Comparison of ENCODE assay signal across 8 mouse cellular contexts in genomic region chr8:95099009-95099408, GRCm38 (mm10). TPM values are rescaled to one million over a fixed set of nuclear protein-coding genes. Genes with fewer than 3 reads are reported as not detected.
DNase-seq lines count a peak whose midpoint lies in the region; ATAC-seq and TF ChIP-seq lines count a peak whose summit lies in the region.
"Had no signal": no experiment of that assay in that cellular context is flagged by ENCODE, and none has a peak within 500 bp of the region (broad histone marks: within the 10 kb centered on the region; RNA-seq: fewer than 3 reads in every experiment).

No protein-coding gene starts in this region.

- 31% methylated on average over 5 of the region's 5 CpGs for WGBS in forebrain, embryonic 13.5 days
- WGBS in hindbrain, embryonic 10.5 days = 33% methylated on average over 5 of the region's 5 CpGs

- H3K36me3 ChIP-seq in MEL (ENCODE audit: control insufficient read depth in 1 of 2, insufficient read depth in 2 of 2, low read length in 2 of 2) = no peaks in the 10 kb centered on the region
- H3K36me3 ChIP-seq in forebrain, embryonic 13.5 days (ENCODE audit: poor library complexity, severe bottlenecking) = peaks cover 84% of the 10 kb centered on the region
- peaks cover 81% of the 10 kb centered on the region for H3K36me3 ChIP-seq in hindbrain, embryonic 10.5 days

- H3K79me2 ChIP-seq in MEL (ENCODE audit: control insufficient read depth, insufficient read depth, low read length, poor library complexity) = no peaks in the 10 kb centered on the region

- no peak overlapping the region for H3K9ac ChIP-seq in MEL (ENCODE audit: control insufficient read depth, low read depth, low read length, poor library complexity, severe bottlenecking)
- H3K9ac ChIP-seq in forebrain, embryonic 13.5 days = no peak overlapping the region

- peak; percentile 86 to 95 (median 88) for TF ChIP-seq CTCF in MEL (IDR thresholded peaks at IDR 0.05 in 2 of 3, conservative IDR thresholded peaks at IDR 0.05 in 1 of 3; ENCODE audit: control insufficient read depth in 1 of 3, insufficient read depth in 1 of 3, low read depth in 2 of 3, low read length in 3 of 3, poor library complexity in 1 of 3, severe bottlenecking in 1 of 3)

- TF ChIP-seq POLR2A in MEL (IDR thresholded peaks at IDR 0.05; ENCODE audit: control insufficient read depth in 1 of 2, insufficient read depth in 1 of 2, low read depth in 1 of 2, low read length in 2 of 2, poor library complexity in 1 of 2) = no peak

- no peaks in the 10 kb centered on the region for H3K9me3 ChIP-seq in MEL (replicated peaks; ENCODE audit: insufficient read depth, low read length)
- H3K9me3 ChIP-seq in forebrain, embryonic 13.5 days (replicated peaks) = no peaks in the 10 kb centered on the region
- no peaks in the 10 kb centered on the region for H3K9me3 ChIP-seq in hindbrain, embryonic 10.5 days

- TF ChIP-seq EP300 in MEL (IDR thresholded peaks at IDR 0.05; ENCODE audit: low read depth in 1 of 2, low read length in 2 of 2) = no peak

- H3K27ac ChIP-seq in MEL (ENCODE audit: control insufficient read depth, low read depth, low read length) = no peak overlapping the region
- no peak overlapping the region for H3K27ac ChIP-seq in forebrain, embryonic 13.5 days
- H3K27ac ChIP-seq in hindbrain, embryonic 10.5 days = no peak overlapping the region

- H3K27me3 ChIP-seq in MEL (ENCODE audit: control insufficient read depth in 1 of 2, insufficient read depth in 2 of 2, low read length in 2 of 2) = no peaks in the 10 kb centered on the region
- H3K27me3 ChIP-seq in forebrain, embryonic 13.5 days = no peaks in the 10 kb centered on the region
- no peaks in the 10 kb centered on the region for H3K27me3 ChIP-seq in hindbrain, embryonic 10.5 days (ENCODE audit: insufficient read depth, poor library complexity, severe bottlenecking)

- no peaks in the 10 kb centered on the region for H3K4me1 ChIP-seq in MEL (ENCODE audit: control insufficient read depth in 1 of 2, insufficient read depth in 2 of 2, low read length in 2 of 2)
- no peaks in the 10 kb centered on the region for H3K4me1 ChIP-seq in forebrain, embryonic 13.5 days
- no peaks in the 10 kb centered on the region for H3K4me1 ChIP-seq in hindbrain, embryonic 10.5 days (replicated peaks)

- H3K4me3 ChIP-seq in MEL (ENCODE audit: control insufficient read depth in 1 of 2, insufficient read depth in 1 of 2, low read depth in 2 of 2, low read length in 2 of 2) = no peak overlapping the region
- no peak overlapping the region for H3K4me3 ChIP-seq in forebrain, embryonic 13.5 days
- no peak overlapping the region for H3K4me3 ChIP-seq in hindbrain, embryonic 10.5 days

- ATAC-seq in forebrain, embryonic 13.5 days = peak; percentile 54
- peak; percentile 90 for ATAC-seq in megakaryocyte progenitor cell, adult 5-6 weeks (replicated peaks; ENCODE audit: poor library complexity)

- peak; percentile 75 for TF ChIP-seq RAD21 in MEL (IDR thresholded peaks at IDR 0.05; ENCODE audit: low read depth, low read length)

- H3K4me2 ChIP-seq in forebrain, embryonic 13.5 days = no peak overlapping the region

- peak; percentile 54 for DNase-seq in MEL (ENCODE audit: low read depth, low spot score)
- peak; percentile 75 for DNase-seq in brain, adult 2 months (ENCODE audit: low read depth, low spot score)
- peak; percentile 63 for DNase-seq in hindbrain, embryonic 10.5 days (ENCODE audit: low spot score)
- DNase-seq in layer of hippocampus, postnatal 14 days (ENCODE audit: low spot score in 2 of 2) = peak; percentile 42 to 57
- peak; percentile 73 for DNase-seq in right cerebral cortex, postnatal 14 days

TF ChIP-seq in MEL, 35 proteins besides CTCF, POLR2A, EP300 and RAD21:
- no peak for TF ChIP-seq MEF2A (IDR thresholded peaks at IDR 0.05; ENCODE audit: extremely low read depth, insufficient replicate concordance, low read depth, low read length, poor library complexity, severe bottlenecking)
- TF ChIP-seq POLR2AphosphoS2 (IDR thresholded peaks at IDR 0.05; ENCODE audit: low read length) = no peak
- no peak for TF ChIP-seq ETS1 (IDR thresholded peaks at IDR 0.05; ENCODE audit: low read depth, low read length)
- TF ChIP-seq ZC3H11A (IDR thresholded peaks at IDR 0.05; ENCODE audit: low read depth, low read length) = peak; percentile 53
- no peak for TF ChIP-seq POLR2AphosphoS5 (IDR thresholded peaks at IDR 0.05; ENCODE audit: borderline replicate concordance, low read depth, low read length)
- TF ChIP-seq SMC3 (IDR thresholded peaks at IDR 0.05; ENCODE audit: low read depth, low read length) = peak; percentile 75
- no peak for TF ChIP-seq GATA1 (IDR thresholded peaks at IDR 0.05; ENCODE audit: low read depth, low read length)
- TF ChIP-seq CHD2 (IDR thresholded peaks at IDR 0.05; ENCODE audit: low read length) = no peak
- TF ChIP-seq NRF1 (IDR thresholded peaks at IDR 0.05; ENCODE audit: insufficient read depth, low read depth, low read length, poor library complexity, severe bottlenecking) = no peak
- no peak for TF ChIP-seq ZKSCAN1 (IDR thresholded peaks at IDR 0.05; ENCODE audit: low read depth, low read length)
- TF ChIP-seq RCOR1 (IDR thresholded peaks at IDR 0.05; ENCODE audit: low read depth, low read length) = no peak

RNA-seq across cellular contexts. Expression of gene Katnb1, which starts 18.0 kb away (rescaled TPM):
- 13.6 and 14.2 TPM in 2 replicates for total RNA-seq in MEL (2012; rRNA removed)
- polyA plus RNA-seq in MEL (2012; ENCODE audit: insufficient read depth in 1 of 2, insufficient read length in 2 of 2, low read depth in 1 of 2, low replicate concordance in 2 of 2, missing spikeins in 1 of 2) = 10 to 100 TPM in 1 of 2 experiments, not detected in 1; 23.8 TPM
- polyA plus RNA-seq in forebrain, embryonic 13.5 days (2015; fragmentation: Nextera tagmentation; extraction: Ambion mirVana) = 37.2 and 40.0 TPM in 2 replicates
- polyA plus RNA-seq in hindbrain, embryonic 10.5 days (2016; fragmentation: Nextera tagmentation; extraction: Ambion mirVana) = 37.7 and 41.6 TPM in 2 replicates
- total RNA-seq in layer of hippocampus, postnatal 14 days (2021) = 10 to 100 TPM; 38.7 to 46.0 TPM
- 6.3 and 7.3 TPM in 2 replicates for total RNA-seq in megakaryocyte progenitor cell, adult 5-6 weeks (2015)
- 25.2 and 25.9 TPM in 2 replicates for total RNA-seq in megakaryocyte progenitor cell, adult 5-6 weeks (2017)

RNA-seq across cellular contexts. Expression of gene Drc7, which starts 44.1 kb away (rescaled TPM):
- 0.04 TPM in 1 of 2 replicates, not detected in the other for total RNA-seq in MEL (2012; rRNA removed)
- polyA plus RNA-seq in MEL (2012; ENCODE audit: insufficient read depth in 1 of 2, insufficient read length in 2 of 2, low read depth in 1 of 2, low replicate concordance in 2 of 2, missing spikeins in 1 of 2) = under 1 TPM in 1 of 2 experiments, not detected in 1; 0.07 TPM
- 0.49 and 1.0 TPM in 2 replicates for polyA plus RNA-seq in forebrain, embryonic 13.5 days (2015; fragmentation: Nextera tagmentation; extraction: Ambion mirVana)
- polyA plus RNA-seq in hindbrain, embryonic 10.5 days (2016; fragmentation: Nextera tagmentation; extraction: Ambion mirVana) = 0.68 and 0.88 TPM in 2 replicates
- total RNA-seq in layer of hippocampus, postnatal 14 days (2021) = 1 to 10 TPM; 2.1 to 4.4 TPM
- 1.2 and 1.8 TPM in 2 replicates for total RNA-seq in megakaryocyte progenitor cell, adult 5-6 weeks (2015)
- 3.8 and 7.1 TPM in 2 replicates for total RNA-seq in megakaryocyte progenitor cell, adult 5-6 weeks (2017)
- polyA plus RNA-seq: large intestine, adult 2 months had no signal
